Mouse (Mus musculus): Measurements from ENCODE around the gene Pigm. TPM values are rescaled to one million over a fixed set of nuclear protein-coding genes. Genes with fewer than 3 reads are reported as not detected.

Gene Pigm
- 12.2 and 14.7 TPM in 2 replicates for total RNA-seq (2014; rRNA removed)
- polyA plus RNA-seq (2015; fragmentation: Nextera tagmentation; extraction: Ambion mirVana): 2.7 and 3.0 TPM in 2 replicates

DNA sequence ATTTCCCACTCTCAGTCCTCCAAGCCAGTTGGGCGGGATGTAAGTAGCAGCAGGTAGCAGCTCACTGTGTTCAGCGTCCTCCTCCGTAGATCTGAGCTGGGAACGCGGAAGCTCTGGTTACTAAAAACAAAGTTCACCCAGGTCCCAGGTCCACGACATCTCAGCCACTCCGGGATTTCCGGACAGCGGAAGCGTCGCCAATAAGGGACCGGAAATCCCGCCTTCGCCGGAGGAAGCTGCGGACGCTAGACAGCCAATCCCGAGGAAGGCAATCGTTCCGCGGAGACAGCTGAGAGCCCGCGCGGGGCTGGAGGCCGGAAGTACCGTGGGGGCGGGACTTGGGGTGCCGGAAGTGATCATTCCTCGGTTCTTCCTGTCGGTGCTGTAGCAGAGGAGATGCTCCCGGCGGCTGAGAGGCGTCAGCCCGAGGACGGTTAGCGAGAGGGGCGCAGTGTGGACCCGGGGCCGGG, at the start of gene Pigm:
Pigm (plus strand) TSS at position 349 of the 470 bp plus-strand sequence.
- Histone ChIP-seq H3K4me3 (ENCODE audit: low read length) (peak within 1 kb of the TSS; percentile 75), H3K4me1 (ENCODE audit: insufficient read depth, low read length) (peaks cover 11% of the 10 kb centered on the region), H3K9ac (replicated peaks; ENCODE audit: low read length) (peak within 1 kb of the TSS; percentile 69), H3K27me3 (ENCODE audit: insufficient read depth, low read length) (no peaks in the 10 kb centered on the region), H3K9me3 (ENCODE audit: low read length) (no peaks in the 10 kb centered on the region), H3K4me2 (ENCODE audit: low read depth, low read length) (peak within 1 kb of the TSS; percentile 99), H3K27ac (peak within 1 kb of the TSS; percentile 78), H3K36me3 (ENCODE audit: insufficient read depth, low read length) (no peaks in the 10 kb centered on the region)
- WGBS: under 1% methylated on average over 39 of the region's 39 CpGs
- DNase-seq (ENCODE audit: low spot score) (peak; percentile 100), ATAC-seq (peak; percentile 99)
- no peak for TF ChIP-seq CTCF (IDR thresholded peaks at IDR 0.05; ENCODE audit: low read depth)

DNA sequence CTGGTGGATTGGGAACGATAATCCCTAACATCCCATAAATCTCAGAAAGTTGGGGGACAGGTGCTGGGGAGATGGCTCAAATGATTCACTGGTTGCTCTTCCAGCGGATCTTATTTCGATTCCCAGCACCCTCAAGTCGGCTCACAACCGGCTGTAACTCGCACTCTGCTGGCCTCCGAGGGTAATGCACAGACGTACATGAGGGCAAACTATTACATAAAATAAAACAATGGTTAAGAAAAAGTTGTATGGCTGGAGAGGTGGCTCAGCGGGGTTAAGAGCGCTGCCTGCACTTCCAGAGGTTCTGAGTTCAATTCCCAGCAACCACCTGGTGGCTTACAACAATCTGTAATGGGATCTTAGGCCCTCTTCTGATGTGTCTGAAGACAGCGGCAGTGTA, 49.7 kb upstream of the Pigm start:
- Histone ChIP-seq H3K27ac (no peak overlapping the region), H3K4me3 (ENCODE audit: low read length) (peak overlapping the region; percentile 45), H3K27me3 (ENCODE audit: insufficient read depth, low read length) (no peaks in the 10 kb centered on the region), H3K9ac (replicated peaks; ENCODE audit: low read length) (0 out of 2 replicates have a peak overlapping the region, but pooled peaks have one; percentile 45), H3K4me2 (ENCODE audit: low read depth, low read length) (peak overlapping the region; percentile 74), H3K4me1 (ENCODE audit: insufficient read depth, low read length) (peaks cover 8% of the 10 kb centered on the region), H3K36me3 (ENCODE audit: insufficient read depth, low read length) (0 out of 2 replicates have a peak, but pooled peaks cover 3% of the 10 kb centered on the region), H3K9me3 (ENCODE audit: low read length) (no peaks in the 10 kb centered on the region)
- 63% methylated on average over 11 of the region's 11 CpGs for WGBS
- DNase-seq (ENCODE audit: low spot score) (no peak), ATAC-seq (no peak)
- TF ChIP-seq CTCF (IDR thresholded peaks at IDR 0.05; ENCODE audit: low read depth): peak; percentile 29

DNA sequence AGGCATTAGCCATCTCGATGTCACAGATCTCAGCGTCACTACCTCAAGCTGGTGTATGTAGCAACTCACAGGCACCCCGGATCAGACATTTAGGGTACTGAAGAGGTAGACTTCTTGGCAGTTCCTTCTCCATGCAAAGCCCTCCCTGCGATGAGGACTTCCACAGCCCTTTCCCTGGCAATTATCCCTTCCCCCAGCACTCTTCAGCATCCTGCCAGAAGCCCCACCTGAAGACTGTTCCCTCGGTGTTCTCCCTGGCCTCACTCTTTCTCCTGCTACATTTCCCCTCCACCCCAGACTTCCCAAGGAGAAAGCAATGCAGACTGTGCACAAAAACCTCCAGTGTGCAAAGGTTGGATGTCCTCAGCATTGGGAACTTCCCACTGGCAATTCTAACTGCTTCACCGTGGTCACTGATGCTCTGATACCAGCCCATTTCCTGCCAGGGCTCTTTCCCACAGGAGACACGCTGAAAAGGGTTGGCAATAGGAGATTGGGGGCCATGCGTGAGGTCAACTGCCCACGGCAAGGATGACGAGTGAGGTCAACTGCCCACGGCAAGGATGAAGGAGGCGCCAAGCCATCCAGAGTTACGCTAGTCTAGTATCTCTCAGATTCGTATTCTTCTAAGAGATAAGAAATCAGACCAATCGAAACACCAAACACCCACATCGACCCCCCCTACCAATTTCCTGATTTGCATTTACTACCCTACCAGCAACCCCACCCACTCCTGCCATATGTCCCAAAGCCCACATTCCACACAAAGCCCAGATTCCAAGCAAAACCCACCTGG, 48.9 kb upstream of the Pigm start:
- H3K27me3 ChIP-seq (ENCODE audit: insufficient read depth, low read length): no peaks in the 10 kb centered on the region
- no peak overlapping the region for H3K4me3 ChIP-seq (ENCODE audit: low read length)
- H3K4me1 ChIP-seq (ENCODE audit: insufficient read depth, low read length): peaks cover 8% of the 10 kb centered on the region
- no peak overlapping the region for H3K9ac ChIP-seq (replicated peaks; ENCODE audit: low read length)
- ATAC-seq (no peak), DNase-seq (ENCODE audit: low spot score) (no peak)
- H3K36me3 ChIP-seq (ENCODE audit: insufficient read depth, low read length): 0 out of 2 replicates have a peak, but pooled peaks cover 1% of the 10 kb centered on the region
- no peak for TF ChIP-seq CTCF (IDR thresholded peaks at IDR 0.05; ENCODE audit: low read depth)
- H3K4me2 ChIP-seq (ENCODE audit: low read depth, low read length): no peak overlapping the region; the same call in 1 of the 2 replicates
- WGBS: 86% methylated on average over 16 of the region's 16 CpGs
- H3K27ac ChIP-seq: no peak overlapping the region
- no peaks in the 10 kb centered on the region for H3K9me3 ChIP-seq (ENCODE audit: low read length)

DNA sequence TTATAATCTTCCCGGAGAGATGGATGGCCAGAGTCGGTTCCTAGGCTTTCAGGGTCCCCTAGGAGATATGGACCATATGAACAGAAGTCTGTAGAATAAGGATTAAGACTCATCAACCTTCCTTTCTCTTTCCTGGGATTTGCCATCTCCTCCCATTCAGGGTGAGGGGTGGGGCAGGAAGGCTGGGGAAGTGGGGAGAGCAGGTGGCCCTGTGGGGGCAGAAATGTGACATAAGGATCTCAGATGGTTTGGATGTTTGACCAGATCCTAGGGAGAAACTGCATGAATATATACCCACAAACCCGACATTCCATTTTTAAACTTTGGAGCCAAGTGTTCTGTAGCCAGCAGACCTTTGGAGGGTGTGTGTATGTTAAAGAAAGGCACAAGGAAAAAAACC, 48.3 kb upstream of the Pigm start:
- H3K9ac ChIP-seq (replicated peaks; ENCODE audit: low read length): no peak overlapping the region
- 76% methylated on average over 3 of the region's 3 CpGs for WGBS
- H3K9me3 ChIP-seq (ENCODE audit: low read length): no peaks in the 10 kb centered on the region
- H3K27ac ChIP-seq: no peak overlapping the region
- TF ChIP-seq CTCF (IDR thresholded peaks at IDR 0.05; ENCODE audit: low read depth): no peak
- ATAC-seq (no peak), DNase-seq (ENCODE audit: low spot score) (no peak)
- peak overlapping the region; percentile 59; the same call in 1 of the 2 replicates for H3K4me2 ChIP-seq (ENCODE audit: low read depth, low read length)
- no peaks in the 10 kb centered on the region for H3K27me3 ChIP-seq (ENCODE audit: insufficient read depth, low read length)
- no peaks in the 10 kb centered on the region for H3K36me3 ChIP-seq (ENCODE audit: insufficient read depth, low read length)
- H3K4me3 ChIP-seq (ENCODE audit: low read length): no peak overlapping the region
- H3K4me1 ChIP-seq (ENCODE audit: insufficient read depth, low read length): peaks cover 8% of the 10 kb centered on the region

DNA sequence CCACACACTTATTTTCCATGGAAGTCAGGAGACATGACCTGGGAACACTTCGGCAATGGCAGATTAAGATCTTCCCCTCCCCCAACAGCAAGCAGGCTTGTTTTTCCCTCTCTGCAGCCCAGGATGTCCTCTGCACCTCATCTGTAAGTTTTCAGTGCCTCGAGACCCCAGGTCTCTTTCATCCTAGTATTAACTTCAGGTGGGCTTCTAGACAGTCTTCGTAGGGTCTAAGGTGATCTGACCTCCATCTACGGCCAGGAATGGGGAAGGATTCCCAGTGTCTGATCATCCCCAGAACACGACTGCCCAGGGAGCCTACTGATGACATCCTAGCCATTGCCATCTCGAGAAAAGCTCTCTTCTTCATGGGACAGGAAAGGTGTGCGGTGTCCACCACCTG, 47.9 kb upstream of the Pigm start:
- H3K9me3 ChIP-seq (ENCODE audit: low read length): no peaks in the 10 kb centered on the region
- no peaks in the 10 kb centered on the region for H3K36me3 ChIP-seq (ENCODE audit: insufficient read depth, low read length)
- no peak overlapping the region for H3K27ac ChIP-seq
- H3K27me3 ChIP-seq (ENCODE audit: insufficient read depth, low read length): no peaks in the 10 kb centered on the region
- DNase-seq (ENCODE audit: low spot score) (no peak), ATAC-seq (no peak)
- peaks cover 8% of the 10 kb centered on the region for H3K4me1 ChIP-seq (ENCODE audit: insufficient read depth, low read length)
- H3K9ac ChIP-seq (replicated peaks; ENCODE audit: low read length): peak overlapping the region; percentile 44; the same call in 1 of the 2 replicates
- 85% methylated on average over 7 of the region's 7 CpGs for WGBS
- H3K4me3 ChIP-seq (ENCODE audit: low read length): peak overlapping the region; percentile 35
- TF ChIP-seq CTCF (IDR thresholded peaks at IDR 0.05; ENCODE audit: low read depth): no peak
- H3K4me2 ChIP-seq (ENCODE audit: low read depth, low read length): peak overlapping the region; percentile 59

DNA sequence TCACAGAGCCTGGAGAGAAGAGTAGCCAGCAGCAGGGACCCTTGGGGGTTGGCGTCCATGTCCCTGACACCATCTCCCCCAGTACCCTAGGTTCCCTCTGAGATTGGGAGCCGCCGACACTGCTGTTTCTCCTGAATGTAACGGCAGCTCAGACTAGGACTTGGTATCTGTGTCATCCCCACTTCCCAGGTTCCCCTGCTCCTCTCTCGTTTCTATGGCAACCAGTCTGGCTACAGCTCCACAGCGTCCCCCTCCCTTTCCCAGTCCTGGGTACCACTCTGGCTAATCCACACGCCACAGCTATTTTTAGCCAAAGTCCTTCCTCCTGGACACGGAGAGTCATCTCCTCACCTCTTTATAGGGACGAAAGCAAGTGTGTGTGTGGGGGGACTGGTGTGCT, 47.2 kb upstream of the Pigm start, which contains the start of gene Kcnj9:
Kcnj9 (minus strand) TSS at position 188 of the 400 bp plus-strand sequence.
- H3K4me3 ChIP-seq (ENCODE audit: low read length): peak within 1 kb of the TSS; percentile 35
- WGBS: 12% methylated on average over 9 of the region's 9 CpGs
- peak within 1 kb of the TSS; percentile 54 for H3K27ac ChIP-seq
- DNase-seq (ENCODE audit: low spot score) (peak; percentile 93), ATAC-seq (peak; percentile 86)
- H3K4me1 ChIP-seq (ENCODE audit: insufficient read depth, low read length): peaks cover 8% of the 10 kb centered on the region
- H3K9me3 ChIP-seq (ENCODE audit: low read length): no peaks in the 10 kb centered on the region
- no peaks in the 10 kb centered on the region for H3K36me3 ChIP-seq (ENCODE audit: insufficient read depth, low read length)
- peak within 1 kb of the TSS; percentile 44 for H3K9ac ChIP-seq (replicated peaks; ENCODE audit: low read length)
- no peak for TF ChIP-seq CTCF (IDR thresholded peaks at IDR 0.05; ENCODE audit: low read depth)
- no peaks in the 10 kb centered on the region for H3K27me3 ChIP-seq (ENCODE audit: insufficient read depth, low read length)
- peak within 1 kb of the TSS; percentile 59 for H3K4me2 ChIP-seq (ENCODE audit: low read depth, low read length)
